Mouse (Mus musculus): ENCODE data around the gene Sdr9c7. TPM values are rescaled to one million over a fixed set of nuclear protein-coding genes. Genes with fewer than 3 reads are reported as not detected.

The Sdr9c7 gene
- 0.05 TPM in 1 of 2 replicates, not detected in the other for polyA plus RNA-seq (2021; fragmentation: Nextera tagmentation)
- long read RNA-seq, experiment 1: 0 reads
- long read RNA-seq, experiment 2: 0 reads

GRCm38 (mm10) chr10:127898218-127898617 is at the start of gene Sdr9c7:
Sdr9c7 (plus strand) TSS chr10:127898518.

GRCm38 (mm10) chr10:127849628-127850027 is 48.7 kb upstream of the Sdr9c7 start, which contains the start of gene Rdh19:
Rdh19 (plus strand) TSS chr10:127849928.

GRCm38 (mm10) chr10:127866232-127866631 is 32.1 kb upstream of the Sdr9c7 start, which contains the start of gene Rdh16f2:
Rdh16f2 (plus strand) TSS chr10:127866474.

GRCm38 (mm10) chr10:127888605-127889004 is 9.7 kb upstream of the Sdr9c7 start, which contains the start of gene Rdh7:
Rdh7 (minus strand) TSS chr10:127888817.

Other genes with a start within 250 kb of the Sdr9c7 start
- gene Nemp1, start 231.6 kb upstream of the Sdr9c7 start, polyA plus RNA-seq (2021; fragmentation: Nextera tagmentation): 3.9 and 4.3 TPM in 2 replicates
- 5.4 and 11.3 TPM in 2 replicates for gene Nab2, start 229.9 kb upstream of the Sdr9c7 start, polyA plus RNA-seq (2021; fragmentation: Nextera tagmentation)
- not detected in 2 replicates for gene Myo1a, start 193.3 kb upstream of the Sdr9c7 start, polyA plus RNA-seq (2021; fragmentation: Nextera tagmentation)
- 21.2 and 22.5 TPM in 2 replicates for gene Tac2, start 174.0 kb upstream of the Sdr9c7 start, polyA plus RNA-seq (2021; fragmentation: Nextera tagmentation)
- 0.71 and 0.93 TPM in 2 replicates for gene Zbtb39, start 159.0 kb upstream of the Sdr9c7 start, polyA plus RNA-seq (2021; fragmentation: Nextera tagmentation)
- gene Gpr182, start 146.8 kb upstream of the Sdr9c7 start, polyA plus RNA-seq (2021; fragmentation: Nextera tagmentation): 0.47 and 0.53 TPM in 2 replicates
- gene Rdh1, start 138.8 kb upstream of the Sdr9c7 start, polyA plus RNA-seq (2021; fragmentation: Nextera tagmentation): not detected in 2 replicates
- gene Rdh16f1, start 138.7 kb upstream of the Sdr9c7 start, polyA plus RNA-seq (2021; fragmentation: Nextera tagmentation): not detected in 2 replicates
- 0.15 and 0.16 TPM in 2 replicates for gene Rdh9, start 122.1 kb upstream of the Sdr9c7 start, polyA plus RNA-seq (2021; fragmentation: Nextera tagmentation)
- gene Rdh16, start 97.4 kb upstream of the Sdr9c7 start, polyA plus RNA-seq (2021; fragmentation: Nextera tagmentation): not detected in 2 replicates
- not detected in 2 replicates for gene Rdh19, start 48.6 kb upstream of the Sdr9c7 start, polyA plus RNA-seq (2021; fragmentation: Nextera tagmentation)
- not detected in 2 replicates for gene Rdh16f2, start 32.0 kb upstream of the Sdr9c7 start, polyA plus RNA-seq (2021; fragmentation: Nextera tagmentation)
- gene Rdh7, start 9.7 kb upstream of the Sdr9c7 start, polyA plus RNA-seq (2021; fragmentation: Nextera tagmentation): not detected in 2 replicates
- not detected in 2 replicates for gene Hsd17b6, start 109.1 kb downstream of the Sdr9c7 start, polyA plus RNA-seq (2021; fragmentation: Nextera tagmentation)
- 9.5 and 9.8 TPM in 2 replicates for gene Prim1, start 116.7 kb downstream of the Sdr9c7 start, polyA plus RNA-seq (2021; fragmentation: Nextera tagmentation)
- gene Naca, start 137.1 kb downstream of the Sdr9c7 start, polyA plus RNA-seq (2021; fragmentation: Nextera tagmentation): 767 and 841 TPM in 2 replicates
- 207 and 248 TPM in 2 replicates for gene Ptges3, start 160.4 kb downstream of the Sdr9c7 start, polyA plus RNA-seq (2021; fragmentation: Nextera tagmentation)
- gene Atp5b, start 184.8 kb downstream of the Sdr9c7 start, polyA plus RNA-seq (2021; fragmentation: Nextera tagmentation): 1,781 and 2,018 TPM in 2 replicates
- 3.8 and 4.4 TPM in 2 replicates for gene Baz2a, start 193.1 kb downstream of the Sdr9c7 start, polyA plus RNA-seq (2021; fragmentation: Nextera tagmentation)